9 mouse cellular contexts compared by ENCODE assay signal in genomic region chr10:3831597-3832351, GRCm38 (mm10).
A peak's percentile ranks its signal among the peaks of the same experiment; 100 is the strongest.
DNase-seq lines count a peak whose midpoint lies in the region; ATAC-seq lines count a peak whose summit lies in the region.
"Had no signal": no experiment of that assay in that cellular context is flagged by ENCODE, and none has a peak within 500 bp of the region (broad histone marks: within the 10 kb centered on the region; RNA-seq: fewer than 3 reads in every experiment).

No protein-coding gene starts in this region.

- no peak overlapping the region for H3K9ac ChIP-seq in heart, embryonic 11.5 days (ENCODE audit: low read depth, low read length)
- H3K9ac ChIP-seq in forebrain, embryonic 15.5 days (replicated peaks): no peak overlapping the region
- H3K9ac ChIP-seq: midbrain, embryonic 12.5 days had no signal

- 77% methylated on average over 11 of the region's 11 CpGs for WGBS in heart, embryonic 11.5 days (ENCODE audit: insufficient replicate concordance)
- 76% methylated on average over 11 of the region's 11 CpGs for WGBS in macrophage (ENCODE audit: missing documents)
- 79% methylated on average over 11 of the region's 11 CpGs for WGBS in forebrain, embryonic 15.5 days

- no peaks in the 10 kb centered on the region for H3K9me3 ChIP-seq in heart, embryonic 11.5 days (replicated peaks; ENCODE audit: control insufficient read depth, low read length)
- no peaks in the 10 kb centered on the region for H3K9me3 ChIP-seq in forebrain, embryonic 15.5 days
- H3K9me3 ChIP-seq: midbrain, embryonic 12.5 days had no signal

- H3K27ac ChIP-seq in heart, embryonic 11.5 days (ENCODE audit: low read depth, low read length): no peak overlapping the region
- H3K27ac ChIP-seq in macrophage: 0 out of 2 replicates have a peak overlapping the region, but pooled peaks have one; percentile 5
- H3K27ac ChIP-seq in forebrain, embryonic 15.5 days (replicated peaks): no peak overlapping the region
- H3K27ac ChIP-seq: midbrain, embryonic 12.5 days had no signal

- H3K79me2 ChIP-seq in macrophage (ENCODE audit: inconsistent target): no peaks in the 10 kb centered on the region

- no peak for ATAC-seq in heart, embryonic 11.5 days (replicated peaks; ENCODE audit: insufficient number of reproducible peaks, low FRiP score, low TSS enrichment)
- peak; percentile 90 for ATAC-seq in granulocyte monocyte progenitor cell, adult 5-6 weeks (replicated peaks; ENCODE audit: poor library complexity, severe bottlenecking)
- no peak for ATAC-seq in forebrain, embryonic 15.5 days (replicated peaks)

- H3K4me1 ChIP-seq in heart, embryonic 11.5 days (ENCODE audit: control insufficient read depth, insufficient read depth, low read length): no peaks in the 10 kb centered on the region
- no peaks in the 10 kb centered on the region for H3K4me1 ChIP-seq in forebrain, embryonic 15.5 days

- DNase-seq in heart, adult 11 months: peak; percentile 97
- peak; percentile 47 for DNase-seq in kidney, postnatal 10 days
- DNase-seq in yolk sac, embryonic 10.5 days (ENCODE audit: low spot score): no peak
- no peak for DNase-seq in thymus, postnatal 25 days

- H3K4me2 ChIP-seq in heart, embryonic 11.5 days: no peak overlapping the region
- H3K4me2 ChIP-seq in forebrain, embryonic 15.5 days (replicated peaks): no peak overlapping the region
- H3K4me2 ChIP-seq: midbrain, embryonic 12.5 days had no signal

- no peaks in the 10 kb centered on the region for H3K36me3 ChIP-seq in heart, embryonic 11.5 days (ENCODE audit: control insufficient read depth, insufficient read depth, low read length)
- no peaks in the 10 kb centered on the region for H3K36me3 ChIP-seq in macrophage (ENCODE audit: inconsistent target)
- H3K36me3 ChIP-seq in forebrain, embryonic 15.5 days: no peaks in the 10 kb centered on the region
- H3K36me3 ChIP-seq: midbrain, embryonic 12.5 days had no signal

- no peaks in the 10 kb centered on the region for H3K27me3 ChIP-seq in heart, embryonic 11.5 days (ENCODE audit: control insufficient read depth, insufficient read depth, low read length)
- H3K27me3 ChIP-seq in forebrain, embryonic 15.5 days: no peaks in the 10 kb centered on the region
- H3K27me3 ChIP-seq: midbrain, embryonic 12.5 days had no signal

- H3K4me3 ChIP-seq in heart, embryonic 11.5 days (ENCODE audit: low read depth, low read length): no peak overlapping the region
- peak overlapping the region; percentile 4; the same call in 1 of the 2 replicates for H3K4me3 ChIP-seq in macrophage (ENCODE audit: inconsistent target)
- H3K4me3 ChIP-seq in forebrain, embryonic 15.5 days: no peak overlapping the region
- H3K4me3 ChIP-seq: midbrain, embryonic 12.5 days had no signal

Comparison
In these comparisons a context has a peak if more than half of its experiments do, and no peak if none do; other contexts are left out.
1. DNase-seq: peak in heart, adult 11 months (single experiment) and kidney, postnatal 10 days (single experiment); none in yolk sac, embryonic 10.5 days (single experiment) and thymus, postnatal 25 days (single experiment).